Mouse (Mus musculus) heart, adult 2 months (tissue): Measurements from ENCODE around the gene Olfr109.

Experiments
- CTCF ChIP-seq: fragments of 200-600 bp; IDR thresholded peaks from 2 replicates; pipeline ENCODE4 v1.8.1; 2022; ENCODE audit warnings: antibody characterized with exemption, mild to moderate bottlenecking, moderate library complexity
- POLR2A ChIP-seq: fragments of 200-500 bp; IDR thresholded peaks from 2 replicates; pipeline ENCODE4 v1.6.1; 2011; ENCODE audit warnings: mild to moderate bottlenecking, low read depth, low read length, control low read depth; ENCODE audit not compliant: insufficient read depth

DNA sequence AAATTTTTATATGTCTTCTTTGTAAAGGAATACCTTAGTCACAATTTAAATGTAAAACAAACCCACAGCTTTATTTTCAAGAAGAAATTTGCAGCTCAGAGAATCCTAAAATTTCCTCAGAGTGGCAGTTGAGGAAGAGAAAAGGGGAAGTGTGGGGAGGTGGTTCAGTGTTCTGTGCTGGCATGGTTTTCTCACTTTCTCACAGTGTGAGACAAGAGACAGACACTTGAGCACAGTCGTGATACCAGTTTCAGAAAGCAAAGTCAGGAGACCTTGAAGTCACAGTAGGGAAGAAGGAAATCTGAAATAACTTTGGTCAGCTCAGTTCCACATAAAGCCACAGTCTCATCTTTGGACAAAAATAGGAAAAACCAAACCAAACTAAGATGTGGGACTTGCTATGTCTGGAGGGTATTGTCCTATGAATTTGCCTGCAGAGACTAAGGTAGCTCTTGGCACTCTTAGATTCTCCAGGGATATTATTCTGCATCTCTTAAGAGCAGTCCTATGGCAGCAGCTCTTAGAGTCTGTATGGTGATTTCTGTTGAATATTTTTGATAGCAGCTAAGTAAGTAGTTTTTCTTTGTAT, 33.3 kb downstream of the Olfr109 start, which contains the start of gene Olfr110:
- TF ChIP-seq CTCF, result no peak
- no peak for TF ChIP-seq POLR2A
